Comparison of ENCODE assay signal across 10 mouse cellular contexts in genomic region chr3:97971117-97971516, GRCm38 (mm10). TPM values are rescaled to one million over a fixed set of nuclear protein-coding genes. Genes with fewer than 3 reads are reported as not detected.
DNase-seq lines count a peak whose midpoint lies in the region; ATAC-seq and TF ChIP-seq lines count a peak whose summit lies in the region.
"Had no signal": no experiment of that assay in that cellular context is flagged by ENCODE, and none has a peak within 500 bp of the region (broad histone marks: within the 10 kb centered on the region; RNA-seq: fewer than 3 reads in every experiment).

No protein-coding gene starts in this region.

- H3K27me3 ChIP-seq in hindbrain, embryonic 10.5 days (ENCODE audit: insufficient read depth, poor library complexity, severe bottlenecking) = peaks cover 9% of the 10 kb centered on the region; the same call in 1 of the 2 replicates
- no peaks in the 10 kb centered on the region for H3K27me3 ChIP-seq in hindbrain, postnatal 0 days (ENCODE audit: insufficient read depth, low read length)
- H3K27me3 ChIP-seq in forebrain, embryonic 12.5 days = no peaks in the 10 kb centered on the region
- H3K27me3 ChIP-seq: embryonic facial prominence, embryonic 13.5 days had no signal

- no peak for TF ChIP-seq CTCF in hindbrain, postnatal 0 days (IDR thresholded peaks at IDR 0.05; ENCODE audit: low read depth)

- no peaks in the 10 kb centered on the region for H3K9me3 ChIP-seq in hindbrain, embryonic 10.5 days
- no peaks in the 10 kb centered on the region for H3K9me3 ChIP-seq in hindbrain, postnatal 0 days (ENCODE audit: low read length)
- H3K9me3 ChIP-seq in forebrain, embryonic 12.5 days = 0 out of 2 replicates have a peak, but pooled peaks cover 3% of the 10 kb centered on the region
- H3K9me3 ChIP-seq: embryonic facial prominence, embryonic 13.5 days; midbrain, embryonic 12.5 days had no signal

- peaks cover 29% of the 10 kb centered on the region for H3K4me1 ChIP-seq in hindbrain, embryonic 10.5 days (replicated peaks)
- H3K4me1 ChIP-seq in hindbrain, postnatal 0 days (ENCODE audit: insufficient read depth, low read length) = no peaks in the 10 kb centered on the region
- peaks cover 9% of the 10 kb centered on the region; the same call in 1 of the 2 replicates for H3K4me1 ChIP-seq in forebrain, embryonic 12.5 days

- no peak overlapping the region for H3K9ac ChIP-seq in hindbrain, postnatal 0 days (replicated peaks; ENCODE audit: low read length)
- no peak overlapping the region; the same call in 1 of the 2 replicates for H3K9ac ChIP-seq in forebrain, embryonic 12.5 days
- H3K9ac ChIP-seq: embryonic facial prominence, embryonic 13.5 days; midbrain, embryonic 12.5 days had no signal

- no peak overlapping the region for H3K4me3 ChIP-seq in hindbrain, embryonic 10.5 days
- no peak overlapping the region for H3K4me3 ChIP-seq in hindbrain, postnatal 0 days (ENCODE audit: low read length)
- H3K4me3 ChIP-seq in forebrain, embryonic 12.5 days (replicated peaks) = no peak overlapping the region
- H3K4me3 ChIP-seq: embryonic facial prominence, embryonic 13.5 days; midbrain, embryonic 12.5 days had no signal

- 26% methylated on average over 7 of the region's 7 CpGs for WGBS in hindbrain, embryonic 10.5 days
- WGBS in hindbrain, postnatal 0 days = 33% methylated on average over 7 of the region's 7 CpGs
- 27% methylated on average over 7 of the region's 7 CpGs for WGBS in forebrain, embryonic 12.5 days

- no peak for ATAC-seq in hindbrain, postnatal 0 days
- ATAC-seq in neutrophil, adult 5-6 weeks (ENCODE audit: extremely low read depth, insufficient number of reproducible peaks, low FRiP score, poor library complexity, severe bottlenecking) = peak; percentile 92
- ATAC-seq in forebrain, embryonic 12.5 days (ENCODE audit: low FRiP score) = no peak

- DNase-seq in hindbrain, embryonic 10.5 days (ENCODE audit: low spot score) = no peak
- no peak for DNase-seq in hindbrain, postnatal 0 days (ENCODE audit: low spot score)
- DNase-seq in ZHBTc4 (ENCODE audit: low read depth, low spot score) (peak; percentile 19), liver (peak; percentile 30)
- no peak for DNase-seq in cerebellum, postnatal 4 days (ENCODE audit: low spot score in 2 of 2)
- no peak for DNase-seq in gastrocnemius, postnatal 14 days

- H3K27ac ChIP-seq in hindbrain, embryonic 10.5 days = peak overlapping the region; percentile 54; the same call in 1 of the 2 replicates
- H3K27ac ChIP-seq in hindbrain, postnatal 0 days = no peak overlapping the region
- no peak overlapping the region for H3K27ac ChIP-seq in forebrain, embryonic 12.5 days
- H3K27ac ChIP-seq: embryonic facial prominence, embryonic 13.5 days; midbrain, embryonic 12.5 days had no signal

- no peaks in the 10 kb centered on the region for H3K36me3 ChIP-seq in hindbrain, embryonic 10.5 days
- H3K36me3 ChIP-seq in hindbrain, postnatal 0 days (ENCODE audit: insufficient read depth, low read length) = no peaks in the 10 kb centered on the region
- H3K36me3 ChIP-seq in forebrain, embryonic 12.5 days (replicated peaks) = no peaks in the 10 kb centered on the region
- H3K36me3 ChIP-seq: embryonic facial prominence, embryonic 13.5 days; midbrain, embryonic 12.5 days had no signal

- intact Hi-C loops in gastrocnemius, postnatal 14 days (cut with DNase I; ENCODE audit: low total_unique reads) = no loop called here

- H3K4me2 ChIP-seq in hindbrain, postnatal 0 days (ENCODE audit: low read depth, low read length) = no peak overlapping the region
- no peak overlapping the region for H3K4me2 ChIP-seq in forebrain, embryonic 12.5 days
- H3K4me2 ChIP-seq: embryonic facial prominence, embryonic 13.5 days; midbrain, embryonic 12.5 days had no signal

RNA-seq across cellular contexts. Expression of gene Notch2, which starts 42.2 kb away (rescaled TPM):
- polyA plus RNA-seq in hindbrain, embryonic 10.5 days (2016; fragmentation: Nextera tagmentation; extraction: Ambion mirVana) = 15.6 and 18.0 TPM in 2 replicates
- total RNA-seq in hindbrain, postnatal 0 days (2014; rRNA removed) = 37.7 and 44.9 TPM in 2 replicates
- 9.5 and 9.9 TPM in 2 replicates for polyA plus RNA-seq in hindbrain, postnatal 0 days (2015; fragmentation: Nextera tagmentation; extraction: Ambion mirVana)
- total RNA-seq in neutrophil, adult 5-6 weeks (2017) = 219 and 232 TPM in 2 replicates
- total RNA-seq in gastrocnemius, postnatal 14 days (2021) = 10 to 100 TPM; 19.0 to 21.1 TPM
- 27.6 and 29.0 TPM in 2 replicates for polyA plus RNA-seq in forebrain, embryonic 12.5 days (2016; fragmentation: Nextera tagmentation; extraction: Ambion mirVana)

Comparison
In these comparisons a context has a peak if more than half of its experiments do, and no peak if none do; other contexts are left out.
1. DNase-seq: peak in ZHBTc4 (single experiment) and liver (single experiment); none in hindbrain, embryonic 10.5 days (single experiment), hindbrain, postnatal 0 days (single experiment), cerebellum, postnatal 4 days (0 of 2) and gastrocnemius, postnatal 14 days (single experiment).